Mouse (Mus musculus): Measurements from ENCODE around the gene Usp47. TPM values are rescaled to one million over a fixed set of nuclear protein-coding genes. Genes with fewer than 3 reads are reported as not detected.

The Usp47 gene
- polyA plus RNA-seq, 1 experiment from 2014 or later: 115 TPM

GRCm38 (mm10) chr7:112012102-112012501 is 11.2 kb upstream of the Usp47 start:
- ATAC-seq (ENCODE audit: low FRiP score): no peak
- Histone ChIP-seq H3K4me2 (no peak overlapping the region), H3K36me3 (replicated peaks) (no peaks in the 10 kb centered on the region), H3K9ac (no peak overlapping the region), H3K27ac (no peak overlapping the region), H3K4me1 (no peaks in the 10 kb centered on the region), H3K9me3 (no peaks in the 10 kb centered on the region), H3K4me3 (replicated peaks) (no peak overlapping the region), H3K27me3 (no peaks in the 10 kb centered on the region)
- 88% methylated on average over 5 of the region's 5 CpGs for WGBS

GRCm38 (mm10) chr7:112012621-112013177 is 10.6 kb upstream of the Usp47 start:
- H3K36me3 ChIP-seq (replicated peaks): no peaks in the 10 kb centered on the region
- no peak overlapping the region for H3K9ac ChIP-seq
- 86% methylated on average over 6 of the region's 6 CpGs for WGBS
- no peak overlapping the region for H3K4me2 ChIP-seq
- H3K4me3 ChIP-seq (replicated peaks): no peak overlapping the region
- no peaks in the 10 kb centered on the region for H3K9me3 ChIP-seq
- no peak for ATAC-seq (ENCODE audit: low FRiP score)
- H3K27ac ChIP-seq: no peak overlapping the region
- no peaks in the 10 kb centered on the region for H3K27me3 ChIP-seq
- no peaks in the 10 kb centered on the region for H3K4me1 ChIP-seq

- H3K4me1 ChIP-seq: no peaks in the 10 kb centered on the region
- no peaks in the 10 kb centered on the region for H3K9me3 ChIP-seq
- no peaks in the 10 kb centered on the region for H3K36me3 ChIP-seq (replicated peaks)
- no peak overlapping the region for H3K4me3 ChIP-seq (replicated peaks)
- H3K27ac ChIP-seq: no peak overlapping the region
- no peak overlapping the region for H3K4me2 ChIP-seq
- no peaks in the 10 kb centered on the region for H3K27me3 ChIP-seq
- H3K9ac ChIP-seq: no peak overlapping the region
- WGBS: 70% methylated on average over 2 of the region's 2 CpGs
- no peak for ATAC-seq (ENCODE audit: low FRiP score)
Observed at GRCm38 (mm10) chr7:112014148-112014547, 9.2 kb upstream of the Usp47 start.

DNA sequence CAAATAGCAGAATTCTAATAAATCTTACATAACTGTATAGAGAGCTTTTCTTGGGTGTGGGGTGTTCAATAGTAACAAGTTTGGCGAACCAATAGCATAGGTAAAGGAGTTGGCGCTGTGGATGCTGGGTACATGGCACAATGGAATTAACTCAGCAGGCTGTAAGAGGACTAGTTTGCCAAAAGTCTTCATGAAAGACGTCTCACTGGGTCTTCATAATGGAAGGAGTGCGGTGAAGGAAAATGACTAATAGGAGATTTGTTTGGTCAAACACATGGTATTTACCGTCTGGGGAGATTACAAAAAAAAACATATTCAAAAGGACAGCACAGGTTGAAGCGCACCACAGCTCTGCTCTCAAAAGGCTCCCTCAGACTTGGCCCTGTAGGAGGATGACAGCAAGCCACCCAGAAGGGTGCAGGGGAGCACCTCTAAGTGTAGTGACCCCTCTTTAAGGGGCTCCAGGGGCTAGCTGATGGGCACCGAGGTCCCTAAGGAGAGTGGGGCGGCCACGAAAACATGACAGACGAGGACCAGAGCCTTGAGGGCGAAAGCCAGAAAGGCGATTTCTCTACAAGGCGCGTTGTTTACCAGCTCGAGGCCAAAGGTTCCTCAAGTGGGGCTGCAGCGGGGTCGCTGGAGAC is 676 bp upstream of the Usp47 start:
- WGBS: 6% methylated on average over 17 of the region's 17 CpGs

GRCm38 (mm10) chr7:112023601-112024445 is 519 bp downstream of the Usp47 start:
- H3K4me1 ChIP-seq: peaks cover 26% of the 10 kb centered on the region
- H3K4me3 ChIP-seq (replicated peaks): peak overlapping the region; percentile 95
- under 1% methylated on average over 55 of the region's 58 CpGs for WGBS
- peak overlapping the region; percentile 98 for H3K9ac ChIP-seq
- H3K36me3 ChIP-seq (replicated peaks): no peaks in the 10 kb centered on the region
- ATAC-seq (ENCODE audit: low FRiP score): peak; percentile 84
- H3K9me3 ChIP-seq: no peaks in the 10 kb centered on the region
- peak overlapping the region; percentile 99 for H3K27ac ChIP-seq
- H3K27me3 ChIP-seq: no peaks in the 10 kb centered on the region
- H3K4me2 ChIP-seq: peak overlapping the region; percentile 71

More for the DNA sequence above, 676 bp upstream of the Usp47 start:
- Histone ChIP-seq H3K27ac (peak overlapping the region; percentile 99), H3K4me2 (peak overlapping the region; percentile 71), H3K9me3 (no peaks in the 10 kb centered on the region), H3K36me3 (replicated peaks) (no peaks in the 10 kb centered on the region), H3K9ac (peak overlapping the region; percentile 98), H3K27me3 (no peaks in the 10 kb centered on the region), H3K4me1 (peaks cover 26% of the 10 kb centered on the region), H3K4me3 (replicated peaks) (peak overlapping the region; percentile 95)
- ATAC-seq (ENCODE audit: low FRiP score): peak; percentile 57

DNA sequence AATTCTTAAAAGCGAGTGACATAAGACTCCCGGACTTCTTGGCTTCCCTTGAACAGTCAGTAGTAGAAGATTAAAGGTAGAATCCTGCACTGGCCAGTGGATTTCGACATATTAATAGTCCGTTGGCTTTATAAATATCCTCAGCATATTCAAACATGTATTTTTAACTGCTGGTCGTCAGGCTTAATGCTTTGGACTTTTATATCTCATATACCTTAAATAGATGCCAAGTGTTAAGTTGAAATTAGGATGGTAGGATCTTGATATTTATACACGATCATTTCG is 1.1 kb downstream of the Usp47 start:
- Histone ChIP-seq H3K4me3 (replicated peaks) (peak overlapping the region; percentile 95), H3K27ac (no peak overlapping the region), H3K4me1 (peaks cover 26% of the 10 kb centered on the region), H3K9ac (peak overlapping the region; percentile 98), H3K36me3 (replicated peaks) (no peaks in the 10 kb centered on the region), H3K27me3 (no peaks in the 10 kb centered on the region), H3K4me2 (peak overlapping the region; percentile 71), H3K9me3 (no peaks in the 10 kb centered on the region)
- ATAC-seq (ENCODE audit: low FRiP score): no peak
- 32% methylated on average over 7 of the region's 7 CpGs for WGBS

- Histone ChIP-seq H3K9ac (peak overlapping the region; percentile 98), H3K27ac (no peak overlapping the region)
- 41% methylated on average over 5 of the region's 5 CpGs for WGBS
Observed at GRCm38 (mm10) chr7:112024856-112025255, 1.6 kb downstream of the Usp47 start.

DNA sequence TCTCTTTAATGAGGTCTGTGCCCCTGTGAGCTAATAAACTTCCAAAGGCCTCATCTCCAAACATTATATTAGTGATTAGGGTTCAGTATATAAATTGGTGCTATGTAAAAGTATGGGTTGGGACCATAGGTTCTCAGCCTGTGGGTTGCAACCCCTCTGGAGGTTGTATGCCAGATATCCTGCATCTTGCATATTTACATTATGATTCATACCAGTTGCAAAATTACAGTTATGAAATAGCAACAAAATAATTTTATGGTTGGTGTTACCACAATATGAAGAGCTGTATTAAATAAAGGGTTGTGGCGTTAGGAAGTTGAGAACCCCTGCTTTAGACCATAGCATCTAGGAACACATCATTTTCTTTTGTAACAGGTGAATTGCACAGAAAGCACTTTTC is 7.3 kb downstream of the Usp47 start:
- no peak overlapping the region for H3K27ac ChIP-seq
- 95% methylated on average over 1 of the region's 1 CpGs for WGBS
- peaks cover 13% of the 10 kb centered on the region for H3K4me1 ChIP-seq
- ATAC-seq (ENCODE audit: low FRiP score): no peak
- no peak overlapping the region for H3K4me2 ChIP-seq
- no peak overlapping the region for H3K4me3 ChIP-seq (replicated peaks)
- no peaks in the 10 kb centered on the region for H3K27me3 ChIP-seq
- 0 out of 2 replicates have a peak, but pooled peaks cover 6% of the 10 kb centered on the region for H3K36me3 ChIP-seq (replicated peaks)
- no peaks in the 10 kb centered on the region for H3K9me3 ChIP-seq
- H3K9ac ChIP-seq: no peak overlapping the region

More at GRCm38 (mm10) chr7:112024856-112025255, 1.6 kb downstream of the Usp47 start:
- Histone ChIP-seq H3K36me3 (replicated peaks) (no peaks in the 10 kb centered on the region), H3K27me3 (no peaks in the 10 kb centered on the region), H3K4me2 (peak overlapping the region; percentile 71), H3K4me3 (replicated peaks) (peak overlapping the region; percentile 95), H3K9me3 (no peaks in the 10 kb centered on the region), H3K4me1 (peaks cover 26% of the 10 kb centered on the region)
- no peak for ATAC-seq (ENCODE audit: low FRiP score)

DNA sequence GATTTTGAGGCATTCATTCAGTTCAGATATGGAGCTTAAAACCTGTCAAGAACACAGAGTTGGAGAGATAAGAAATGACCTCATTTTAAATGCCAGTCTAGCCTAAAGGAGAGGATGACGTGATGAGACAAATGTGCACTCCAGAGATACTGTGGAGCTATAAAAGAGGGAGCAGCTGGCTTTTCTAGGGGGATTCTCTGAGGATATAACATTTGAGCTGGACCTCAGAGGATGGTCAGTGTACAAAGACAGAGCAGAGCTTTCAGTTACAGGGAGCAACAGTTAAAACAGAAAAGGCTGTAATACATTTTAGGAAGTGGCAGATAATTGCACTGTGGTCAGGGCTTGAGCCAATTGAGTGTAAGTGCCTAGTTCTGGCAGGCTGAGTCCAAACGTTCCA is 12.5 kb downstream of the Usp47 start:
- Histone ChIP-seq H3K9ac (no peak overlapping the region), H3K9me3 (no peaks in the 10 kb centered on the region), H3K4me1 (no peaks in the 10 kb centered on the region; the same call in 1 of the 2 replicates), H3K27me3 (no peaks in the 10 kb centered on the region), H3K36me3 (replicated peaks) (0 out of 2 replicates have a peak, but pooled peaks cover 6% of the 10 kb centered on the region), H3K4me3 (replicated peaks) (no peak overlapping the region), H3K4me2 (no peak overlapping the region), H3K27ac (no peak overlapping the region)
- no peak for ATAC-seq (ENCODE audit: low FRiP score)
- 64% methylated on average over 2 of the region's 2 CpGs for WGBS

DNA sequence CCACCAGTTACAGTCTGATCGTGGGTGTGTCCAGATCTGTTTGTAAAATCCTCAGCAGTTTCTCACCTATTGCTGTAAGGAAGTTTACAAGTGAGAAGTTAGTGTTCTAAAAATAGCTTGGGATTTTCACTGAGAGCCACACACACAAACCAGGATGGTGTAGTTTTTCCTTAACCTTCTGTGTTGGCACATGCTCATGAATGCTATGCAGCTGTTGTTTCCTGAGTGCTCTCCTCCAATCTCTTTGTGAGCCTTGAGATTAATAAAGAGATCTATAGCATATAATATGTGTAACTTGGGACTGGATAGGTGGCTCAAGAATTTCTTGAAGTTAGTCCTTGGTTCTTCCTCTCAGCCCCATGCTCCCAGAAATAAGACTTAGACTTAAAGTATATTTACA is 13.3 kb downstream of the Usp47 start:
- no peaks in the 10 kb centered on the region; the same call in 1 of the 2 replicates for H3K4me1 ChIP-seq
- H3K4me3 ChIP-seq (replicated peaks): no peak overlapping the region
- no peaks in the 10 kb centered on the region for H3K9me3 ChIP-seq
- WGBS: 94% methylated on average over 1 of the region's 1 CpGs
- H3K36me3 ChIP-seq (replicated peaks): 0 out of 2 replicates have a peak, but pooled peaks cover 6% of the 10 kb centered on the region
- H3K27ac ChIP-seq: no peak overlapping the region
- no peaks in the 10 kb centered on the region for H3K27me3 ChIP-seq
- H3K4me2 ChIP-seq: no peak overlapping the region
- ATAC-seq (ENCODE audit: low FRiP score): no peak
- no peak overlapping the region for H3K9ac ChIP-seq

DNA sequence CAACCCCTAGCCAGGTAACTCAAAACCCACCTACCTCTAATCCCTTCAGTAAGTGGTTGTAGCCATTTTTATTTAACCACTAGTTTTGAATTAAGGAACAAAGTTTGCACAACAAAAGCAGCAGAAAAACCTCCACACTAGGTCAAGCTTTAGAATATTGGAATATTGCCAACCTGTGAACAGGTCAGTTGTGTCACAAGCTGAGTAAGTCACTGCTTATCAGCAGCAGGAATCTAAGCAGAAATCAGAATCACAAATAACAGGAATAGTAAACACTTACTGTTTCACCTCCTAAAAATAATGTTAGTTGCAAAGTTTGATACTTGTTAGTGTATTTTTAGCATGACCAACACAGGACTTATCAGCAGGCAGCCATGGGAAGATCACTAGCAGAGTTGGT is 17.0 kb downstream of the Usp47 start:
- ATAC-seq (ENCODE audit: low FRiP score): no peak
- H3K27ac ChIP-seq: no peak overlapping the region
- H3K36me3 ChIP-seq (replicated peaks): no peaks in the 10 kb centered on the region
- H3K9ac ChIP-seq: no peak overlapping the region
- H3K9me3 ChIP-seq: no peaks in the 10 kb centered on the region
- H3K4me1 ChIP-seq: no peaks in the 10 kb centered on the region
- no peaks in the 10 kb centered on the region for H3K27me3 ChIP-seq
- no peak overlapping the region for H3K4me2 ChIP-seq
- H3K4me3 ChIP-seq (replicated peaks): no peak overlapping the region

- ATAC-seq (ENCODE audit: low FRiP score): no peak
- Histone ChIP-seq H3K36me3 (replicated peaks) (no peaks in the 10 kb centered on the region), H3K9ac (no peak overlapping the region), H3K27ac (no peak overlapping the region), H3K4me3 (replicated peaks) (no peak overlapping the region), H3K9me3 (no peaks in the 10 kb centered on the region), H3K4me1 (no peaks in the 10 kb centered on the region), H3K4me2 (no peak overlapping the region), H3K27me3 (no peaks in the 10 kb centered on the region)
- 79% methylated on average over 2 of the region's 2 CpGs for WGBS
Observed at GRCm38 (mm10) chr7:112042758-112043157, 19.5 kb downstream of the Usp47 start.

All from forebrain, embryonic 12.5 days (tissue).